Mouse (Mus musculus): ENCODE data around the gene Sept1. TPM values are rescaled to one million over a fixed set of nuclear protein-coding genes. Genes with fewer than 3 reads are reported as not detected.
A peak's percentile ranks its signal among the peaks of the same experiment; 100 is the strongest.

Gene Sept1
- polyA plus RNA-seq (2014; fragmentation: Nextera tagmentation; extraction: Ambion mirVana), result 32.8 and 36.6 TPM in 2 replicates

DNA sequence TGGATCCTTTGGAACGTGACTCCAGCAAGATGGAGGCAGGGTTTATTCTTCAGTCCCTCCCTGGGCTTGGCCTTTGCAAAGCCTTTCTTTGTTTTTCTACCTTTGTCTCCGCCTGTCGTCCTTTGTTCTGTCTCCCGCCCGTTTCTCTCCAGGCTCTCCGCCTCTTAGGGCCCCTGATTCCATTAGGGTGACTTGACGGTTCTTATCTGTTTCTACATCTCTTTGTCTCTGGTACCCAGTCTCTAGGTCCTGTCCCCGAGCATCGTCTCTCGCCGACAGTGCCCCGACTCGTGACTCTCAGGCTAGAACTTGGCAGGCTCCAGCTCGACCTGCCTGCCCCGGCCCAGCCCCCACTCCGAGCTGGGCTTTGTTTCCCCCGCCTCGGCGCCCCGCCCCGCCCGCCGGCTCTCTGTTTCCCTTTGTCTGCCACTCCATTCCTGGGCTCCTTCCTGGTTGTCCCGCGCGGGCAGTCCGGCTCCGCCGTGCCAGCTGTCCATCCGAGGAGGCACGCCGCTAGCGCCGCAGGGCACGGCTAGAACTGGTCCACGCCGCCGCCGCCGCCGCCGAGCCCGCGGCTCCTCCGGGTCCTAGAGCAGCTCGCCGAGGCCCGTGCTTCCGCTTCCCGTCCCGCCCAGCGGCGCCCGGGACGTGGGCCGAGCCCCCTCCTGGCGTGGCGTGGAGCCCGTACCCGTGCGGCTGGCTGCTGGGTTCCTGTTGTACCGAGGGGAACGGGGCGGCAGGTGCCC, at the start of gene Sept1, which contains the start of gene Zfp553:
Sept1 (minus strand) TSS at position 509 of the 746 bp plus-strand sequence.
Zfp553 (plus strand) TSS at position 440 of the 746 bp plus-strand sequence.
- Histone ChIP-seq H3K27me3 (ENCODE audit: control insufficient read depth, insufficient read depth, low read length) (no peaks in the 10 kb centered on the region), H3K9ac (ENCODE audit: low read length) (peak within 1 kb of the TSS; percentile 99), H3K4me3 (ENCODE audit: low read depth, low read length) (peak within 1 kb of the TSS; percentile 94), H3K36me3 (ENCODE audit: control insufficient read depth, insufficient read depth, low read length) (peaks cover 28% of the 10 kb centered on the region), H3K27ac (ENCODE audit: low read depth, low read length) (peak within 1 kb of the TSS; percentile 99), H3K9me3 (ENCODE audit: control insufficient read depth, low read length) (no peaks in the 10 kb centered on the region; the same call in 1 of the 2 replicates), H3K4me2 (ENCODE audit: low read depth, low read length, severe bottlenecking) (peak within 1 kb of the TSS; percentile 61), H3K4me1 (replicated peaks; ENCODE audit: control insufficient read depth, insufficient read depth, low read length) (peaks cover 10% of the 10 kb centered on the region; the same call in 1 of the 2 replicates)
- peak; percentile 97 for DNase-seq (ENCODE audit: low spot score)
- under 1% methylated on average over 63 of the region's 64 CpGs for WGBS
- peak; percentile 89 for ATAC-seq (replicated peaks; ENCODE audit: low FRiP score)

DNA sequence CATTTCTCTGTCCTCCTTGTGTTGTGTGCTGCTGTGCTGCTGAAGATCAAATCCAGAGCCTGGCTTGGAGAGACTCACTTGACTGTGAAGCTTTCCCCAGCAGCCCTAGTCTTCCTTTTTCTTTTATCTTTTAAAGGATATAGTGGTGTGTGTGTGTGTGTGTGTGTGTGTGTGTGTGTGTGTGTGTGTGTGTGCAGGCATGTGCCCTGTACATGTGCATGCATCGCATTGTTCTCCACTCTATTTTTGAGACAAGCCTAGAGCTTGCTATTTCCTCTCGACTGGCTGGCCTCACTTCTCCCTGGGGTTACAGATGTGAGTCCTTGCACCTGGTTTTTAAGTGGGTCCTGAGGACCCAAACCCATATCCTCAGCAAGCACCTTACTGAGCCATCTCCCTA, 49.3 kb upstream of the Sept1 start:
- Histone ChIP-seq H3K4me2 (ENCODE audit: low read depth, low read length, severe bottlenecking) (no peak overlapping the region), H3K27ac (ENCODE audit: low read depth, low read length) (no peak overlapping the region), H3K36me3 (ENCODE audit: control insufficient read depth, insufficient read depth, low read length) (no peaks in the 10 kb centered on the region), H3K4me3 (ENCODE audit: low read depth, low read length) (no peak overlapping the region), H3K27me3 (ENCODE audit: control insufficient read depth, insufficient read depth, low read length) (no peaks in the 10 kb centered on the region), H3K4me1 (replicated peaks; ENCODE audit: control insufficient read depth, insufficient read depth, low read length) (no peaks in the 10 kb centered on the region), H3K9ac (ENCODE audit: low read length) (no peak overlapping the region), H3K9me3 (ENCODE audit: control insufficient read depth, low read length) (no peaks in the 10 kb centered on the region; the same call in 1 of the 2 replicates)
- 94% methylated on average over 2 of the region's 2 CpGs for WGBS
- no peak for DNase-seq (ENCODE audit: low spot score)
- ATAC-seq (replicated peaks; ENCODE audit: low FRiP score), result no peak

DNA sequence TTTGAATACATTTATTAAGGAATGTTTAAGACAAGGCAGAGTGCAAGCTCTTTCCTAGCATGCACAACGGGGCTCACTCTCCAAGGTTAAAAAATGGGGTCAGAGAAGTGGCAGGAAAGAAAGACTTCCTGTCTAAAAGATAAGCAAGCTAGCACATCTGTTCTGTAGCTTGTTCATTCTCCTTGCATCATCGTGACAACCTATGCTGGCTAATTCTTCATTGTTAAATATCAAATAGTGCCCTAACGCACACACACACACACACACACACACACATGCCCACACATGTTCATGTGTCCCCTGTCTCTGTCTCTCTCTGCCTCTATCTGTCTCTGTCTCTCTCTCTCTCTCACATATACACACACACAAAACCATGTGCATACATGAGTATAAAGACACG, 48.2 kb upstream of the Sept1 start:
- no peaks in the 10 kb centered on the region for H3K4me1 ChIP-seq (replicated peaks; ENCODE audit: control insufficient read depth, insufficient read depth, low read length)
- no peak for DNase-seq (ENCODE audit: low spot score)
- no peak overlapping the region for H3K27ac ChIP-seq (ENCODE audit: low read depth, low read length)
- no peaks in the 10 kb centered on the region for H3K36me3 ChIP-seq (ENCODE audit: control insufficient read depth, insufficient read depth, low read length)
- ATAC-seq (replicated peaks; ENCODE audit: low FRiP score), result no peak
- no peak overlapping the region for H3K9ac ChIP-seq (ENCODE audit: low read length)
- no peak overlapping the region for H3K4me2 ChIP-seq (ENCODE audit: low read depth, low read length, severe bottlenecking)
- no peaks in the 10 kb centered on the region for H3K9me3 ChIP-seq (ENCODE audit: control insufficient read depth, low read length)
- no peaks in the 10 kb centered on the region for H3K27me3 ChIP-seq (ENCODE audit: control insufficient read depth, insufficient read depth, low read length)
- no peak overlapping the region for H3K4me3 ChIP-seq (ENCODE audit: low read depth, low read length)
- 79% methylated on average over 4 of the region's 4 CpGs for WGBS

DNA sequence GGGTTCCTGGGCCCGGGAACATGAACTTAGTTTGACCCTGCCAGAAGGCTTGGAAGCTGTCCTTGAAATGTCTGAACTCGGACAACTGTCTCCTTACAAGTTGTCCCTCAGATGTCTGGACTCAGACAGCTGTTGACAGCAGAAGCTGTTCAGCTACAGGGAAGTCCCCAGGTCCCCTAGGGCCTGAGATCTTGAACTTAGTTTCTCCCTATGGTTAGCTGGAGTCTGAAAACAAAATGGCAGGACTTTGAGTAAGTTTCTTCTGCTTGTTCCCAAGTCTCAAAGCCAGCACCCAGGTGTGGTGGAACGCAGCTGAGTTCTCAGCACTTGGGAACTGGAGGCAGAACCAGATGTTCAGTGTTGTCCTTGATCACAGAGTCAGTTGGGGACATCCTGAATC, 47.2 kb upstream of the Sept1 start:
- H3K27ac ChIP-seq (ENCODE audit: low read depth, low read length), result no peak overlapping the region
- no peak for ATAC-seq (replicated peaks; ENCODE audit: low FRiP score)
- H3K4me2 ChIP-seq (ENCODE audit: low read depth, low read length, severe bottlenecking), result no peak overlapping the region
- no peaks in the 10 kb centered on the region for H3K9me3 ChIP-seq (ENCODE audit: control insufficient read depth, low read length)
- no peak overlapping the region for H3K4me3 ChIP-seq (ENCODE audit: low read depth, low read length)
- no peaks in the 10 kb centered on the region for H3K27me3 ChIP-seq (ENCODE audit: control insufficient read depth, insufficient read depth, low read length)
- DNase-seq (ENCODE audit: low spot score), result no peak
- no peak overlapping the region for H3K9ac ChIP-seq (ENCODE audit: low read length)
- H3K4me1 ChIP-seq (replicated peaks; ENCODE audit: control insufficient read depth, insufficient read depth, low read length), result no peaks in the 10 kb centered on the region
- no peaks in the 10 kb centered on the region for H3K36me3 ChIP-seq (ENCODE audit: control insufficient read depth, insufficient read depth, low read length)
- 78% methylated on average over 3 of the region's 3 CpGs for WGBS

DNA sequence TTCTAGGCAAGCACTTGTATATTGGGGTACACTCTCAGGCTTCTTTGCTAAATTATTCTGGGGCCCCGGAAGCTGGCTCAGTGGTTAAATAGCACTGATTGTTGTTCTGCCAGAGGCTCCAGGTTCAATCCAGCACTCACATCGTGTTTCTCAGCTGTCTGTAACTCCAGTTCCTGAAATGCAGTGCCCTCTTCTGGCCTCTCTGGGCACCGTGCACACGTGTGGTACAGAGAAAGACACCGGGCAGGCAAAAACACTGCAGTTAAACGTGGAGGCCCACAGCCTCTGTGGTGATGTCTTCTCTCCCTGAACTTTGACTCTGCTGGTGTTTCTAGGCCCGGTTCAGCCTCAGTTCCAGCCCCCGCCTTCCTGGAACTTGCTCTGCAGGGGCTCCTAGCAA, 45.4 kb upstream of the Sept1 start:
- no peak overlapping the region for H3K9ac ChIP-seq (ENCODE audit: low read length)
- WGBS, result 24% methylated on average over 8 of the region's 8 CpGs

DNA sequence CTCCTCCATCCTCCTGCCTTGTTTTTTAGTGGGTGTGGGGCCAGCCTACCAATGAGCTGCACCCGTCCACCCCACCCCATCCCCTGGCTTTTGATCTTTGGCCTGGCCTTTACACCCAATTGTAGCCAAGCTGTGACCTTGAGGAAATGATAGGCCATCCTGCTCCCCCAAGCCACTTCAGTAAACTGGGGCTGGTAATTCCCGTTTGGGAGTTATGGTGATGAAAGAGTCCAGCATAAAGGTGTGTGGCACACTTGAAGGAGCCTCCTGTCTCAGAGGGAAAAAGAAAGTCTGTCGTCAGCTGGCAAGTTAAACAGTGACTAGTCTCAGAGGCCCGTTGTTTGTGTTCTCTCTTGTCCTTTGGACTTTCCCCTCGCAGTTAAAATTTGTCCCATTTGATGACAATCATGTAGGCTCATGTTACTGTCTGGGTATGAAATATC, 43.6 kb upstream of the Sept1 start:
- DNase-seq (ENCODE audit: low spot score) (no peak), ATAC-seq (replicated peaks; ENCODE audit: low FRiP score) (no peak)
- peaks cover under 1% of the 10 kb centered on the region; the same call in 1 of the 2 replicates for H3K36me3 ChIP-seq (ENCODE audit: control insufficient read depth, insufficient read depth, low read length)
- H3K9ac ChIP-seq (ENCODE audit: low read length), result no peak overlapping the region
- no peak overlapping the region for H3K4me2 ChIP-seq (ENCODE audit: low read depth, low read length, severe bottlenecking)
- no peak overlapping the region for H3K4me3 ChIP-seq (ENCODE audit: low read depth, low read length)
- H3K4me1 ChIP-seq (replicated peaks; ENCODE audit: control insufficient read depth, insufficient read depth, low read length), result peaks cover 4% of the 10 kb centered on the region; the same call in 1 of the 2 replicates
- 87% methylated on average over 5 of the region's 5 CpGs for WGBS
- H3K27me3 ChIP-seq (ENCODE audit: control insufficient read depth, insufficient read depth, low read length), result no peaks in the 10 kb centered on the region
- H3K9me3 ChIP-seq (ENCODE audit: control insufficient read depth, low read length), result no peaks in the 10 kb centered on the region
- H3K27ac ChIP-seq (ENCODE audit: low read depth, low read length), result no peak overlapping the region

More for the DNA sequence above, 45.4 kb upstream of the Sept1 start:
- ATAC-seq (replicated peaks; ENCODE audit: low FRiP score), result no peak
- Histone ChIP-seq H3K27me3 (ENCODE audit: control insufficient read depth, insufficient read depth, low read length) (no peaks in the 10 kb centered on the region), H3K4me1 (replicated peaks; ENCODE audit: control insufficient read depth, insufficient read depth, low read length) (no peaks in the 10 kb centered on the region), H3K27ac (ENCODE audit: low read depth, low read length) (no peak overlapping the region), H3K36me3 (ENCODE audit: control insufficient read depth, insufficient read depth, low read length) (no peaks in the 10 kb centered on the region), H3K4me3 (ENCODE audit: low read depth, low read length) (no peak overlapping the region), H3K9me3 (ENCODE audit: control insufficient read depth, low read length) (no peaks in the 10 kb centered on the region), H3K4me2 (ENCODE audit: low read depth, low read length, severe bottlenecking) (no peak overlapping the region)
- peak; percentile 71 for DNase-seq (ENCODE audit: low spot score)

DNA sequence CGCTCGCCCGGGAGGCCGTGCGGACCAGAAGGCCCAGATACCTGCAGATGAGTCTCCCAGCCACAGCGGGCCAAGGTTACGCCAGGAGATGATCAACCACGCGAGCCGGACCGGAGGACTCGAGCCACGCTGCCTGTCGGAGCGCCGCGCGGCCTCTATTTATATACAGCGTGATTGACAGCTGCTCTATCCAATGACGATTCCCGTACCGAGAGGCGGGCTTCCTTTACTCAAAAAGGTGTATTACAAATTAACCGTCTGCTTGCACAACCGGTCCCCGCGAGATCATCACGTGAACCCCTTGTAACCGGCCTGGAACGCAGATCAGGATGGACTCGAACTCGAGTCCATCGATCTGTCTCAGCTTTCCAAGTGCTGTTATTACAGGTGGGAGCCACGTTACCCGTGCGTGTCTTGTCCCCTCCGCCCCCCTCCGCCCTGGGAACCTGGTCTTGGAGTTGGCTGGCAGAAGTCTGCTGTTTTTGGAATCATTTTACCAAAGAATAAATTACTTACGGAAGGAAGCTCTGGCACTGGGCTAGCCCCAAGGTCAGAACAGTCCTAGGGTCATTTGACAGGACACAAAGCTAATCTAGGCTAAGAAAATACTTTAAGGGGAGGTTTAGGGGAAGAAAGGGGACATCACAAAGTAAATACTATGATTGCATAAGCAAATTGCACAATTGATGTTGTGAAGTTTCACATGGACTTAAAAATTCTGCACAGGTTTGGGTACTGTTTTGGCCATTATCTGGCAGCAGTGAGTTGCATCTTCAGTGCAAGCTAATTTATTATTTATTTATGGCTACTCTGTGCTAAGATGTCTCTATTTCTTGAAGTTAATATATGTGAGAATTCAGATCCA, 41.2 kb upstream of the Sept1 start, which contains the start of gene Sephs2:
Sephs2 (minus strand) TSS at position 131 of the 865 bp plus-strand sequence.
- peak within 1 kb of the TSS; percentile 62 for H3K27ac ChIP-seq (ENCODE audit: low read depth, low read length)
- H3K4me3 ChIP-seq (ENCODE audit: low read depth, low read length), result peak within 1 kb of the TSS; percentile 89
- DNase-seq (ENCODE audit: low spot score) (peak; percentile 93), ATAC-seq (replicated peaks; ENCODE audit: low FRiP score) (peak; percentile 92)
- peaks cover 4% of the 10 kb centered on the region; the same call in 1 of the 2 replicates for H3K4me1 ChIP-seq (replicated peaks; ENCODE audit: control insufficient read depth, insufficient read depth, low read length)
- H3K27me3 ChIP-seq (ENCODE audit: control insufficient read depth, insufficient read depth, low read length), result no peaks in the 10 kb centered on the region
- WGBS, result 4% methylated on average over 39 of the region's 39 CpGs
- H3K9ac ChIP-seq (ENCODE audit: low read length), result peak within 1 kb of the TSS; percentile 93
- H3K36me3 ChIP-seq (ENCODE audit: control insufficient read depth, insufficient read depth, low read length), result peaks cover 8% of the 10 kb centered on the region; the same call in 1 of the 2 replicates
- H3K4me2 ChIP-seq (ENCODE audit: low read depth, low read length, severe bottlenecking), result peak within 1 kb of the TSS; percentile 98
- H3K9me3 ChIP-seq (ENCODE audit: control insufficient read depth, low read length), result no peaks in the 10 kb centered on the region

DNA sequence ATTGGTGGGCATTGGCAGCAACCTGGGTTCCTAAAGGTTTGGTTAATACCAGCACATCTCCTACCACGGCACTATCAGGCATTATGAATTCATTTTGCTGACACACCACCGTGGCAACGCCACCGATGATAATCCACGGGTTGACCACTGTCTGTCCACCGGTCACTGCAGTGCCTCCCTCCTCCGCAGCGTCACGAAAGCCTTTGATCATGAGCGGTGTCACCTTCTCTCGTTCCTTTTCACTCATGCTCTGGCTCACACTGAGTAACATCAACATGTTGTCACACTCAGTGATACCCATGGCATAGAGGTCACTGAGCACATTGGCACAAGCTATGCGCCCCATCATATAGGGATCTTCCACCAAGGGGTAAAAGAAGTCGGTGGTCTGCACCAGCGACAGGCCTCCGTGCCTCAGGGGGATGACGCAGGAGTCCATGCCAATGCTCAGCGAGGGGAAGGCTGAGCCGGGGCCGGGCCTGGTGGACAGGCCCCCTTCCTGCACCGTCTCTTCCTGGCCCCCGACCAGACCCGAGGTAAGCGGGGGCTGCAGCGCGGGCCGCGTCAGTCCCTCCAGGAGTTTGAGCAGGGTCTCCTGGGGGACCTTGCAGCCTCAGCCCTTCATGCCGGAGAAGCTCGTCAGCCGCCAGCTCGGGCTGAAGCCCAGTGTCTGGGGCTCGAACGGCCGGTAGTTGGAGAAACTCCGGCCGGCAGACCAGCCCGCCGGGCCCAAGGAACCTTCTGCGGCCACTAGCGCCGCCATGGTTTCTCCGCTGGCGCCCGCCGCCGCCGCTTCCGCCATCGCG, 40.4 kb upstream of the Sept1 start:
- ATAC-seq (replicated peaks; ENCODE audit: low FRiP score) (peak; percentile 69), DNase-seq (ENCODE audit: low spot score) (no peak)
- peaks cover 8% of the 10 kb centered on the region; the same call in 1 of the 2 replicates for H3K36me3 ChIP-seq (ENCODE audit: control insufficient read depth, insufficient read depth, low read length)
- no peaks in the 10 kb centered on the region for H3K9me3 ChIP-seq (ENCODE audit: control insufficient read depth, low read length)
- H3K27ac ChIP-seq (ENCODE audit: low read depth, low read length), result peak overlapping the region; percentile 62
- peak overlapping the region; percentile 89 for H3K4me3 ChIP-seq (ENCODE audit: low read depth, low read length)
- peaks cover 4% of the 10 kb centered on the region; the same call in 1 of the 2 replicates for H3K4me1 ChIP-seq (replicated peaks; ENCODE audit: control insufficient read depth, insufficient read depth, low read length)
- WGBS, result 21% methylated on average over 45 of the region's 50 CpGs
- peak overlapping the region; percentile 98 for H3K4me2 ChIP-seq (ENCODE audit: low read depth, low read length, severe bottlenecking)
- no peaks in the 10 kb centered on the region for H3K27me3 ChIP-seq (ENCODE audit: control insufficient read depth, insufficient read depth, low read length)
- peak overlapping the region; percentile 93 for H3K9ac ChIP-seq (ENCODE audit: low read length)

Data from forebrain, embryonic 11.5 days (tissue).